Mouse (Mus musculus) midbrain, embryonic 15.5 days (tissue): Measurements from ENCODE around the gene Mast2. TPM values are rescaled to one million over a fixed set of nuclear protein-coding genes. Genes with fewer than 3 reads are reported as not detected.

ENCODE experiments used
- ATAC-seq: fragments of 200-750 bp; cut with Nextera tagmentation; replicated peaks from 2 replicates; pipeline ENCODE4 v1.8.0; 2017; ENCODE audit warnings: moderate TSS enrichment
- H3K27ac ChIP-seq: fragments of 300-500 bp; sonication (generic); 2 replicates; pipeline ENCODE4 v1.5.1; 2015; ENCODE audit warnings: mild to moderate bottlenecking, inconsistent platforms
- H3K27me3 ChIP-seq: fragments of 300-500 bp; sonication (generic); replicated peaks from 2 replicates; pipeline ENCODE4 v1.6.1; 2015; ENCODE audit warnings: inconsistent platforms
- H3K36me3 ChIP-seq: fragments of 300-500 bp; sonication (generic); replicated peaks from 2 replicates; pipeline ENCODE4 v1.6.1; 2015; ENCODE audit warnings: inconsistent platforms
- H3K4me1 ChIP-seq: fragments of 300-500 bp; sonication (generic); 2 replicates; pipeline ENCODE4 v1.6.1; 2015; ENCODE audit warnings: inconsistent platforms
- H3K4me2 ChIP-seq: fragments of 300-500 bp; sonication (generic); 2 replicates; pipeline ENCODE4 v1.6.1; 2015; ENCODE audit warnings: inconsistent platforms, mild to moderate bottlenecking, moderate library complexity
- H3K4me3 ChIP-seq: fragments of 300-500 bp; sonication (generic); 2 replicates; pipeline ENCODE4 v1.5.1; 2015; ENCODE audit warnings: mild to moderate bottlenecking, inconsistent platforms
- H3K9ac ChIP-seq: fragments of 300-500 bp; sonication (generic); 2 replicates; pipeline ENCODE4 v1.6.1; 2015; ENCODE audit warnings: mild to moderate bottlenecking, inconsistent platforms
- H3K9me3 ChIP-seq: fragments of 300-500 bp; sonication (generic); 2 replicates; pipeline ENCODE4 v1.6.1; 2016; ENCODE audit warnings: inconsistent platforms
- WGBS: fragments of 180-500 bp; shearing (Covaris S2); methylation state at CpG from one replicate; pipeline ENCODE4 v1.1.7; 2015; ENCODE audit warnings: mixed read lengths; 5-methylcytosine and 5-hydroxymethylcytosine counted together
- polyA plus RNA-seq: library from polyadenylated mRNA; unstranded; fragments of >200 nt; fragmentation: Nextera tagmentation; extraction: Ambion mirVana; gene quantifications from 2 replicates; pipeline ENCODE4 v1.2.1, GENCODE M21; 2015

The Mast2 gene
- polyA plus RNA-seq, 1 experiment from 2014 or later: 59.1 TPM

GRCm38 (mm10) chr4:116322127-116322526 lies 141.9 kb downstream of the Mast2 start:
- H3K9ac ChIP-seq: no peak overlapping the region
- H3K36me3 ChIP-seq: peaks cover 53% of the 10 kb centered on the region
- WGBS: 92% methylated on average over 6 of the region's 6 CpGs
- H3K9me3 ChIP-seq: no peaks in the 10 kb centered on the region
- H3K4me1 ChIP-seq: no peaks in the 10 kb centered on the region
- no peak overlapping the region for H3K4me3 ChIP-seq
- H3K27ac ChIP-seq: no peak overlapping the region
- no peaks in the 10 kb centered on the region for H3K27me3 ChIP-seq
- ATAC-seq: no peak
- no peak overlapping the region for H3K4me2 ChIP-seq

GRCm38 (mm10) chr4:116317575-116317974 lies 146.4 kb downstream of the Mast2 start:
- WGBS: 96% methylated on average over 4 of the region's 4 CpGs
- H3K9ac ChIP-seq: no peak overlapping the region
- H3K36me3 ChIP-seq: peaks cover 48% of the 10 kb centered on the region; the same call in 1 of the 2 replicates

DNA sequence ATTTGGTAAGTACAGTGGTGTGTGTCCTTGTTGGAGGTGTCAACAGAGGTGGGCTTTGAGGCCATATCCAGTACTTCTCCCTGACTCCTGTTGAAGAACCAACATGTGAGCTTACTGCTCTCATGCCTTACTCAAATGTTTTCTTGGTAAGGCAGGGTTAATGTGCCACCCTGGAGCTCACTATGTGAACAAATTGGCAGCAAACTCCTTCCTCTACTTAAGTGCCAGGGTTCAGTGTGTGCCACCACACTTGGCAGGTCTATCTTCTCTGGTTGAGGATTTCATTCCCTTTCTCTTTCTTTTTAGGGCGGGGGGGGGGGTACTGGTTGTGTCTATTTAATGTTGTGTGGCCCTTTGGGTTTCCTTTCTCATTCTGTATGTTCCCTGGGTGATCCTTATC lies 159.4 kb downstream of the Mast2 start:
- no peak for ATAC-seq
- H3K9me3 ChIP-seq: no peaks in the 10 kb centered on the region
- WGBS: 25% methylated on average over 1 of the region's 1 CpGs
- H3K4me1 ChIP-seq: no peaks in the 10 kb centered on the region
- H3K4me3 ChIP-seq: no peak overlapping the region
- no peak overlapping the region for H3K27ac ChIP-seq
- peaks cover 52% of the 10 kb centered on the region for H3K36me3 ChIP-seq
- no peak overlapping the region for H3K4me2 ChIP-seq
- no peak overlapping the region for H3K9ac ChIP-seq
- H3K27me3 ChIP-seq: no peaks in the 10 kb centered on the region

More at GRCm38 (mm10) chr4:116317575-116317974, 146.4 kb downstream of the Mast2 start:
- H3K27ac ChIP-seq: no peak overlapping the region
- no peak overlapping the region for H3K4me2 ChIP-seq
- no peaks in the 10 kb centered on the region for H3K4me1 ChIP-seq
- no peaks in the 10 kb centered on the region for H3K9me3 ChIP-seq
- H3K4me3 ChIP-seq: no peak overlapping the region
- no peak for ATAC-seq
- H3K27me3 ChIP-seq: no peaks in the 10 kb centered on the region

- WGBS: 69% methylated on average over 4 of the region's 4 CpGs
- H3K4me3 ChIP-seq: no peak overlapping the region
- no peak for ATAC-seq
- H3K27ac ChIP-seq: no peak overlapping the region
- no peak overlapping the region for H3K4me2 ChIP-seq
- H3K27me3 ChIP-seq: no peaks in the 10 kb centered on the region
- H3K4me1 ChIP-seq: no peaks in the 10 kb centered on the region
- peaks cover 24% of the 10 kb centered on the region; the same call in 1 of the 2 replicates for H3K36me3 ChIP-seq
- no peaks in the 10 kb centered on the region for H3K9me3 ChIP-seq
- no peak overlapping the region for H3K9ac ChIP-seq
These were observed 163.1 kb downstream of the Mast2 start for GRCm38 (mm10) chr4:116300878-116301355.

GRCm38 (mm10) chr4:116293296-116293695 lies 170.7 kb downstream of the Mast2 start:
- H3K27ac ChIP-seq: no peak overlapping the region
- no peak for ATAC-seq
- H3K27me3 ChIP-seq: no peaks in the 10 kb centered on the region
- H3K9ac ChIP-seq: no peak overlapping the region
- WGBS: 90% methylated on average over 12 of the region's 12 CpGs
- no peaks in the 10 kb centered on the region for H3K4me1 ChIP-seq
- H3K9me3 ChIP-seq: no peaks in the 10 kb centered on the region
- no peak overlapping the region for H3K4me3 ChIP-seq
- peaks cover 29% of the 10 kb centered on the region for H3K36me3 ChIP-seq
- no peak overlapping the region for H3K4me2 ChIP-seq

GRCm38 (mm10) chr4:116291561-116291960 lies 172.4 kb downstream of the Mast2 start:
- 87% methylated on average over 6 of the region's 6 CpGs for WGBS
- Histone ChIP-seq H3K36me3 (peaks cover 43% of the 10 kb centered on the region), H3K4me2 (no peak overlapping the region), H3K9me3 (no peaks in the 10 kb centered on the region), H3K4me1 (no peaks in the 10 kb centered on the region), H3K4me3 (no peak overlapping the region), H3K9ac (no peak overlapping the region), H3K27ac (no peak overlapping the region), H3K27me3 (no peaks in the 10 kb centered on the region)
- ATAC-seq: no peak

DNA sequence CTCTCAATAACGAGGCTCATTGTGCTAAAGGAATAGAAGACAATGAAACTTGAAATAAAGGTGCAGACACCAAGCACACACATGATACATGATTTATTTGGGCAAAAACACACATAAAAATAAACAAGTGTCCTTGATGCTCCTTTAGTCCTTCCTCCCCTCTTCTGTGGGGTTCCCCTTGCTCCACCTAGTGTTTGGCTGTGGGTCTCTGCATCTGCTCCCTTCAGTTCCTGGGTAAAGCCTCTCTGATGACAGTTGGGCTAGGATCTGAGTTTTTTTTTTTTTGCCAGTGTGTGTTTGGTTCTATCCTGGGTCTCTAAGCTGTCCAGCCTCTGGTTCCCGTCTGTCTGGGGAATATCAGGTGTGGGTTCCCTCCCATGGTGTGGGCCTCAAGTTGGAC lies 181.8 kb downstream of the Mast2 start:
- no peaks in the 10 kb centered on the region for H3K4me1 ChIP-seq
- no peak for ATAC-seq
- H3K4me2 ChIP-seq: no peak overlapping the region
- H3K9ac ChIP-seq: no peak overlapping the region
- H3K27me3 ChIP-seq: no peaks in the 10 kb centered on the region
- peaks cover 28% of the 10 kb centered on the region for H3K36me3 ChIP-seq
- WGBS: 82% methylated on average over 2 of the region's 2 CpGs
- H3K27ac ChIP-seq: no peak overlapping the region
- H3K4me3 ChIP-seq: no peak overlapping the region
- no peaks in the 10 kb centered on the region for H3K9me3 ChIP-seq

GRCm38 (mm10) chr4:116268220-116268619 lies 195.8 kb downstream of the Mast2 start:
- H3K27me3 ChIP-seq: no peaks in the 10 kb centered on the region

More at GRCm38 (mm10) chr4:116268220-116268619, 195.8 kb downstream of the Mast2 start:
- Histone ChIP-seq H3K4me1 (no peaks in the 10 kb centered on the region), H3K4me3 (no peak overlapping the region), H3K9ac (no peak overlapping the region), H3K4me2 (no peak overlapping the region), H3K36me3 (peaks cover 28% of the 10 kb centered on the region), H3K27ac (no peak overlapping the region), H3K9me3 (no peaks in the 10 kb centered on the region)
- 94% methylated on average over 6 of the region's 6 CpGs for WGBS
- no peak for ATAC-seq

Other genes with a start within 250 kb of the Mast2 start
- gene Pik3r3, start 242.6 kb downstream of the Mast2 start, polyA plus RNA-seq: 81.1 and 89.7 TPM in 2 replicates
- gene Ipp, start 43.4 kb upstream of the Mast2 start, polyA plus RNA-seq: 13.3 and 13.6 TPM in 2 replicates
- 17.6 and 21.2 TPM in 2 replicates for gene Tmem69, start 91.8 kb upstream of the Mast2 start, polyA plus RNA-seq
- 16.4 and 16.5 TPM in 2 replicates for gene Gpbp1l1, start 93.5 kb upstream of the Mast2 start, polyA plus RNA-seq
- 4.3 and 6.7 TPM in 2 replicates for gene Ccdc17, start 132.5 kb upstream of the Mast2 start, polyA plus RNA-seq
- gene Nasp, start 163.8 kb upstream of the Mast2 start, polyA plus RNA-seq: 89.8 and 95.2 TPM in 2 replicates
- gene Akr1a1, start 187.5 kb upstream of the Mast2 start, polyA plus RNA-seq: 675 and 714 TPM in 2 replicates
- gene Prdx1, start 221.4 kb upstream of the Mast2 start, polyA plus RNA-seq: 370 and 378 TPM in 2 replicates
- gene Mmachc, start 244.2 kb upstream of the Mast2 start, polyA plus RNA-seq: 22.2 and 22.6 TPM in 2 replicates
- 11.3 and 11.5 TPM in 2 replicates for gene Ccdc163, start 244.3 kb upstream of the Mast2 start, polyA plus RNA-seq